Mouse (Mus musculus) monocyte, adult 2 months (primary cell): ENCODE measurements around the gene Mtch2.
A peak's percentile ranks its signal among the peaks of the same experiment; 100 is the strongest.
"Not testable (repeated sequence)": the region's sequence is repeated elsewhere in the genome, so short reads cannot be mapped to it uniquely, and the experiment has no call there.

ENCODE experiments used
- DNase-seq, 2 experiments: peaks; one replicate each; pipeline ENCODE4 v3.0.0; 2022; ENCODE audit warnings: low spot score in 2 of 2, low read depth in 1 of 2

Gene Mtch2

DNA sequence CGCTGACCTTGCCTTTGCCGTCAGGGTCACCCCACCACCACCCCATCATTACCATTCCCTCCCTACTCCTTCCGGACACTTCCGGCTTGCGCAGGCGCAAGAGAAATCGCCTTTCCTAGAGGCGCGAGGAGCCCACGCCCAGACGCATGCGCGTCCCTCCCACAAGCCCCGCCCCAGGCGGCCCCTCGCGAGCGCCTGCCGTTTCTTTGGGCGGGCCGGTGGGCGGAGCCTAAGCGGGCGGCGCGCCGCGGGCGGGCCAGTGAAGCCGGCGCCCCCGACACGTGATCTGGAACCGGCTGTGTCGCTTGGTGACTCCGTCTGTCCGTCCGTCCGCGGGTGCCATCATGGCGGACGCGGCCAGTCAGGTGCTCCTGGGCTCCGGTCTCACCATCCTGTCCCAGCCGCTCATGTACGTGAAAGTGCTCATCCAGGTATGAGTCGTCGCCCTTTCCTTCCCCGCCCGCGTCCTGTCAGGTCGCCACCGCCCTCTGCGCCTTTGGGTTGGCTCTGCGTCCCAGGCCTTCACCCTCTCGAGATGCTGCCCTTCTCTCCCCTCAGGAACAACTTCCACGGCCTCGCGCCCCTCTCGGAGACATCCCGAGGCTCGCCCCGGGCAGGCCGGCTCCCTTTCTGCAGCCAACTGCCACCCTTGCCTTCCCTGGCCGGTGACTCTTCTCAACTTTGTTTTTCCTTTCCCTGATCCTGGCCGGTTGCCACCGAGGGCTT is at the start of gene Mtch2:
TSS of gene Mtch2 (plus strand) at position 201 of the 726 bp plus-strand sequence.
- peak; percentile 94 to 98 for DNase-seq

DNA sequence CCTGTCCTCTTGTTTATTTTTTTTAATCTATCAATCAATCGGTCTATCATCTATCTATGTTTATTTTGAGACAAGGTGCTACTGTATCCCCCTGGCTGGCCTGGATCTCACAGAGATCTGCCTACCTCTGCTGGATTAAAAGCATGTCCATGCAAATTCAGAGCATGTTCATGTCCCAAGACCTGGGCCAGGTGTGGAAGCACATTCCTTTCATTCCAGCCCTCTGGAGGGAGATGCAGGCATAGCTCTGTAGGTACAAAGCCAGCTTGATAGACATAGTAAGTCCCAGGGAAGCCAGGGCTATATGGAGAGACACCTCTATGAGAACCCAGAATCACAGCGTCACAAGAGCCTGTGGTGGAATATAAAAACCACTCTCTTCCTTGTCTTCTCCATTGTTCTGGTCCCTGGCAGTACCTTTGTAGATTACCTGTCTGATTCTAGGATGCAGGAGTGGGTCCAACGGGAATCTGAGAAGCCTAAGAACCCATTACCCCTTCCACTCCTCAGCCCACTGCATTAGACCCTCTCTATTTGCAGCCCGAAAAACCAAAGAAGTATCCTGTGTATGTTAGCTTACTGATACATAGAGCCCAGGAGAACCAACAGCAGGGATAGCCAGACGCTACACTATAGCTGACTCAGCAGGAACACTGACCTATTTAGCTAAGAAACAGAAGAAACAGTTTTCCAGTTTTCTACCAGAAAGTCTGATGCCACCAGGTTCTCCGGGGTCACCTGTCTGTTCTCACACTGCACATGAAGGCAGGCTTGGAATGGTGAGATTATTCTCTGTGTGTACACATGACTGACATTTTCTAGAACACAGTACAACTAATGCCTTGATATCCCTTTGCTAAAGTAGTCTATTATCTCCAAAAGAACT is 38.5 kb upstream of the Mtch2 start:
- DNase-seq, result no peak

DNA sequence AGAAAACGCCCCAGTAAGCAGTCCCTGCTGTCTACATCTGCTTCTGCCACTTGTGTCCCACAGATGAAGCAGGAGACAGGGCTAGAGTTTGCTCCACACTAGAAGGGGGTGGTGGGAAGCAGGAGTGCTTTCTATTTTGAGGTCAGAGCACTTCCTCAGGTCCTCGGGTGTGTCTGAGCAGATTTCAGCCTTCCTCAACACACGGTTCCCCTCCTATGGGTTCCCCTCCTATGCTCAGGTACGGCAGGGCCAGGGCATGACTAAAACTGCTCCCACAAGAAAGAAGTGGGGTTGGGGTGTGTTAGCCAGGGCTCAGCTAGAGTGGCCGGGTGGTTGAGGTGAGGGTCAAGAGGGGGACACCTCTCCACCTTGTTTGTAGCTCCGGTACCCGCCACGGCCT is 36.2 kb upstream of the Mtch2 start:
- DNase-seq, result no peak

DNA sequence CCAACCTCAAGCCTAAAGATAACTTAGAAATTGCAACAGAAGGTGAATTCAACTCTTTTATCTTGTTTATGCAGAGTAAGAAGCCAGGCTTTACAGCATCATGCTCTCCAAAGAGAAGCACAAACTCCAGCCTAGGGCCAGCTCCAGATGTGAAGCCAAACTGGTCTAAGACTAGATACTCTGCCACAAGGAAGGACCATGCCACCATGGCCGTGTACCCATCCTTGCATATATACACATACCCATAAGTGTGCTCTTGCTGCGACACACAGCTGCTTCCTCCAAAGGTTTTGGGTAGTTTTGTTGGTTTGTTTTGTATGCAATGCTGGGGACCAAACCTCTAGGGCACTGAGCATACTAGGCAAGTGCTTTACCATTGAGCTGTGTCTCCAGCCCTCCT is 31.7 kb upstream of the Mtch2 start:
- DNase-seq, result no peak

DNA sequence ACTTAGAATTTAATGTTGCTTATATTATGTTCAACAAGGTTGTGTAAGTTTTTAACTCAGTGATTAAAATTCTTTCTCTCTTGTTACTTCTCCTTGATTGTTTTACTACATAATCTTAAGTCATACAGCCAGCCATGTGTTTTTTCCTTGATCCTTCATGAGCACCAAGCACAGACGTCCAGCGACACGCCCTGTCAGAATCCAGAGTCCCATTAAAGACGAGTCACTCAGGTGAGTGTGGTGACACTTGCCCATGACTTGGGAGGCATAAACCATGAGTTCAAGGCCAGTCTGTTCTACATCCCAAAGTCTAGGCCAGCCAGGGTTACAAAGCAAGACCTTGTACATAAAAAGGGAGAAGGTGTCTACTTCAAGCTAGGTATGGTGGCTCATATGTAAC is 30.8 kb upstream of the Mtch2 start:
- DNase-seq, result no peak

DNA sequence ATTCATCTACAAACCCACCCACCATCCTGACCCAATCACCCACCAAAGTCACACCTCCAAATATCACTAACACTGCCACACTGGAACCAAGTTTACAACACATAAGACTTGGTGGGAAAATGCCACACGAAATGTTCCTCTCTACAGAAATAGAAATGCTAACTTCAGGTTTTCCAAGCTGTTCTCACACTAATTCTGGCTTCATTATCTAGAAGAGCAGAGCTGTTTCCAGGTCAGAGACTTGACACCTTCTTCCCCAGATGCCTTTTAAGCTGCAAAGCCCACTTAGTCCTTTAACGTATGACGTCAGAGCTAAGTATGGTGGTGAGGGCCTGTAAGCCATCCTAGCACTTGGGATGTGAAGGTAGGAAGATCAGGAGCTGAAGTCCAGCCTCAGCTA is 28.2 kb upstream of the Mtch2 start:
- no peak for DNase-seq

DNA sequence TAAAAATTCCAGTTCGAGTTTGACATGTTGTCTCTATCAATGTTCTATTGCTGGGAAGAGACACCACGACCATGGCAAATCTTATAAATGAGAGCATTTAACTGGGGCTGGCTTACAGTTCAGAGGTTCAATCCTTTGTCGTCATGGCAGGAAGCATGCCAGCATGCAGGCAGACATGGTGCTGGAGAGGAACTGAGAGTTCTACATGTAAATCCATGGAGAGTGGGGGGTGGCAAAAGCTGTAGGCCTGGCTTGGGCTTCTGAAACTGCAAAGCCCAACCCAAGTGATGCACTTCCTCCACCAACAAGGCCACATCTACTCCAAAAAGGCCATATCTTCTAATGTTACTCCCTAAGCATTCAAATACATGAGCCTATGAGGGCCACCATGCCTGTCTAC is 26.1 kb upstream of the Mtch2 start:
- no peak for DNase-seq

DNA sequence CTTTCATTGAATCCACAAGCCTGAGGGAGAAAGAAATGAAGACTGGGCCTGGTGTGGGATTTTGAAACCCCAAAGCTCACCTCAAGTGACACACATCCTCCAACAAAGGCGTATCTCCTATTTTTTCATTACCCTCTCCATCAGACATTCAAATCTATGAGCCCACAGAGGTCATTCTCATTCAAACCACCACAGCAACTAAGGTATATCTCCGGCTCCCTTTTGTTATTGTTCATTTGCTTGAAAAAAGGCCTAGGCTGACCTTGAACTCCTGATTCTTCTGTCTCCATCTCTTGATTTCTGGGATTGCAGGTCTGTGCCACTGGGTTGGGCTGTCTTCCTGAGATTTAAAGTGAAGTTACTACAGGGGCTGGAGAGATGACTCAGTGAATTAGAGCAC is 24.0 kb upstream of the Mtch2 start:
- DNase-seq, result no peak

DNA sequence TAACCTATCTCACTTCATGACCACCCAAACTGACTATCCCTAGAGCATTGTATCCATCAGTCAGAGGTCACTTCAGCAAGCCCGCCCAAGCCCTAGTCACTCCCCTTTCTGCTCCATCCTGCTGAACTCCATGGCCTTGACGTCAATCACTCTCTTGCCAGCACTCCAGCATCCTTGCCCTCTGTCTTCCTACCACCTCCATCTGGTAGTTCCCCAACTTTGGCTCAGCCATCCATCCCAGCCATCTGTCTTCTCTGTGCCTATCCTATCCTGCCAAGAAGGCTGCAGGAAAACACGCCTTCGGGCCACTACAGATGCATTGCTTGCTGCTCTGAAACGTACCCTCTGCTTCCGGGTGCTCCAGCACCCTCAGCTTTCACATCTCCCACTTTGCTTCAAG is 23.2 kb upstream of the Mtch2 start:
- no peak for DNase-seq

DNA sequence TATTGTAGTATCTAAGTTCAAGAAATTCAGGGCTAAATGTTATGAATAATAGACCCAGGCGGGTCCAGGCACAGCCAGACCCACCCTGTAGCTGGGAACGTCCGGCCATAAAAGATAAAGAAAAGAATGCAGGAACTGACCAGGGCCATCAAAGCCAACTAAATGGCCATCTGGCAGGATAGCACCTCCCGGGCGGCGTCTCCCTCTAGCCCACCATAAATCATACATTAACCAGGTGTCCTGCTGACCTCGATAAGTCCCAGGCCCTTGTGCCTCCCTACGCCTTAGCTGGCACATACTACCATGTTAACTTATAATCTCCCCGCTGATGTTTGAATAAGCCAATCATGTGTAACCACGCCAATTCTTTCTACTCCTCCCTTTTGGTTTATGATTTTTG is 22.4 kb upstream of the Mtch2 start:
- DNase-seq, result not testable (repeated sequence)

DNA sequence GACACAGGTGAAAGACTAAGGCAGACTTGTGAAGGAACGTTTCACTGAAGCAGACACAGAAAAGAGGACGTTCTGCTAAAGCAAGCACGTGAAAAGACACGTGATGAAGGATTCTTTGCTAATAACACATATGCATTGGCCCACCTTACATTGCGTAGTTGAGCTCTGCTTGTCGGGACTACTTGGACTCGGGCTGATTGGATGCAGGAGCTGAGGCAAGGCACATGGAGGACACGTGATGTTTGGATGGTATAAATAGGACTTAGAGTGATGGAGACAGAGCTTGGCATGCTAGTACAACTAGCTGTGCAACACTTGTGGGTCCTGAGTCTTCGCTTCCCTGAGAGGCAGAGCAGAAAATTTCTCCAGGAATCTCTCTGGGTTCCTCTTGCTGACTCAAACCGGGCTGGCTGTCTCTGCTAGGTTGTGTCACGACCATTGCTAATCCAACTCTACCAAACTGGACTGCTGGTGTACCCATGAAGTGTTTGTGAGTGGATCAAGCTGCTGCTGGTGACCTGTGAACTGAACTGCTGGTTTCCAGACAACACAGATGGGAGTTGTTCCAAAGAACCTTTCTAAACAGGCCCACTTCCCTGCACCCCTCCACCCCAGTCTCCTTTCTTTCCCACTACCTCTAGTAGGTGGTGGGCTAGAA is 21.3 kb upstream of the Mtch2 start:
- DNase-seq, result no peak

DNA sequence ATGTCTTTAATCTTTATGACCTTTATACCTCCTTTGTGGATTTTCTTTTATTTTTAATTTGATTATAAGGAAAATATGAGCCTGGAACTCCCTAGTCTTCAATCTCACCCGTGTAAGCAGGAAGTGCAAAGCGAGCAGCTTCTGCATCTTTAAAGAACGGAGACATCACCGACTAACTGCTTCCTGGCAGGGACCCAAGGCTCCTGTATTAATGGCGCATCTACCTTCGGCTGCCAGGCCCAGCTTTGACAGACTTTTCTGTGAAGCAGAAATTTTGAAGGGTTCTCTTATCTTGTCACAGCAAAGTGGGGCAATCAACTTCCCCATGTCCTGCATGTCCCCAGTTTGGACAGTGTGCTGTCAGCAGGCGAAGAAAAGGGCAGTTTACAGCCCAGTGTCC is 18.2 kb upstream of the Mtch2 start:
- no peak for DNase-seq

DNA sequence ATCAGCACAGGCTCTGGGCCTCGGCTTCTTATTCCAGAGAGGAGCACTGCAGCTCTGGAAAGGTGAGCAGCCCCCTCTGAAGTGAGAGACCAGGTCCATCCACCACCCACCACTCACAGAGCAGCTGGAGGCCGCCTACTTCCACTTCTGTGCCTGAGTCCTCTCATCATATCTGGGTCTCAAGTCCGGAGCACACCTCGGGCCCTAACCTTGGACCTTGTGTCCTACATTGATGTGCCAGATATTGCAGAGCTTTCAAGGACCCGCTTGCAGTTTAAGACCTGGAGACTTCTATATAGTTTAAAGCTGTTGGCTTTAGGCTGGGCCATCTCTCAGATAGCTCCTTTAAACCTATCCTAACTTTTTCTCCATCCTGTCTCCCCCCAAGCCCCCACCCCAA is 13.5 kb upstream of the Mtch2 start:
- DNase-seq, result no peak

DNA sequence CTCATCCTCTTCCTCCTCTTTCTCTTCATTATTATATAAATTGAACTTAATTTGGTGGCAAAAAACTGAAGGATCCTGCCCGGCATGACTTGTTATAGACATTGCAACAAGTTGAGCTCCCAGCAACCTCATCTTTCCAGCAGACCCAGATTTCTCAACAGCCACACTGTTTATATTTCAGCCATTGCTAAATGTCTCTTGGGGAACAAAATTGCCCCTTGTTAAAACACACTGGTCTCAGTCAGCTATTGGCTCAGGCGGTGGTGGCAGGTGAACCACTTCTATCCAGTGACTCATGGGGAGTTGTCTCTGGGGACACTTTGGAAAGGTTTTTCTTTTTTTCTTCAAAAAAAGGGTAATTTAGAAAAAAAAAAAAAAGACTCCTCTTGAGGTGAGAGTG is 8.3 kb upstream of the Mtch2 start:
- no peak for DNase-seq

DNA sequence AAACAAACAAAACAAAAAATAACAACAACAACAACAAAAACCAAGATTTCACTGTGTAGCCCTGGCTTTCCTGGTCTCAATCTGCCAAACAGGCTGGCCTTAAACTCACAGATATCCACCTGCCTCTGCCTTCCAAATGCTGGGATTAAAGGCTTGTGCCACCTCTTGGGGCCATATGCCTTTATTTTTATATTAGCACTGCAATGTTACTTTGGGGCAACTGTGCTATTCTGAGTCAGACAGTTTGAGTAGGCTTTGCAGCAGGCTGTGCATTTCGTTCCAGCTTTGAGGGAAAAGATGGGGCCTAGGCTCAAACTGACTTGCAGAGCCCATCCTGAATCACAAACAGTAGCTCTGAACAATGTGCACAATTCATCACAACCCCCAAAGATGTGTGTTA is 3.3 kb upstream of the Mtch2 start:
- DNase-seq, result no peak

DNA sequence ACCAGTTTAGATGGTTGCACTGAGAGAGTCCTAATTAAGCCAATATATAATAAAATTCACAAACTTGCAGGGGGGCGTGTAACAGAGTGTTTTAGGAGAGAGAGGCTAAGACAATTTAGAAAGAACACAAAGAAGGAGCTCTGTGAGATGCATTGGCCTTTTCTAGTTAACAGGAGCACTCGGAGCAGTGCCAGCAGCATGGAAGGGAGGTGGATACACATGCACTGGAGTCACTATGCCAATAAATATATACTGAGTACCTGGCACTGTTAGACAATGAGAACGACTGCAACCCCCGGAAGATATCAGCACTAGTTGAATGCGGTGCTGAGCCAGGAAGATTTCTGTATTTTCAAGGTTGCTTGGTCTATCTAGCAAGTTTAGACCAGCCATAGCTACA is 2.7 kb upstream of the Mtch2 start:
- DNase-seq, result no peak

DNA sequence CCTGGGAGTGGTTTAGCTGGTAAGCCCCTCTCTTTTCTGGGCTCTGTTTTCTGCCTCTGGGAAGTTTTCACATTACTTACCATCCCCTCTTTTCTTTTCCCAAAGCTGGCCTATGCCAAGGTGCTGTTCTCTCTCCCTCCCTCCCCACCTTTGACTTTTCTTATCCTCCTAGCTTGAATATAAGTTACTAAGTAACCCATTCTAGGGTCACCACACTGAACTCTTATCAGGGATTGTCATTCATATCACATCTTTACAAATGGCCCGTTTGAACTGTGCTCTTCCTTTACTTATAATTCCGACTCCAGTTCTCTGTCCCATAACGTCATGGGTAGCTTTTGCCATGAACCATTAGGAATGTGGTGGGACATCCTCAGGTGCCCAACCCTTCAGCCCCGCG is 1.7 kb upstream of the Mtch2 start:
- DNase-seq, result no peak

DNA sequence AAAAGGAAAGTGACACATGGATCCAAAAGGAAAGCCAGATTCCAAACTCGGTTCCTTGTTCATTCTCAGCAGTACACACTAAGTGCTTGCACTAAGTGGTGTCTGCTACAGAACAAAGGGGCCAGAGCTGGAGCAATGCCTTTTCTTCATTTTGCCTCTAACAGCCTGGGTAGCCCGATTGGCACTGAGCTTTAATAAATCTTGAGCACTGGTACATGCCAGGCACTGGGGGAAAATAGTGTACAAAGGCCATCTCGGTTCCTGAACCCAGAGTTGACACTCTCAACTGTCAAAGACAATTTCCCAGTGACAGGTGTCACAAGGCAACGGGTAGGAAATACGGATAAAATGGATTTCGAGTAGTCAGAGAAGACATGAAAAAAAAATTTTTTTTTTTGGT is 784 bp upstream of the Mtch2 start:
- no peak for DNase-seq

DNA sequence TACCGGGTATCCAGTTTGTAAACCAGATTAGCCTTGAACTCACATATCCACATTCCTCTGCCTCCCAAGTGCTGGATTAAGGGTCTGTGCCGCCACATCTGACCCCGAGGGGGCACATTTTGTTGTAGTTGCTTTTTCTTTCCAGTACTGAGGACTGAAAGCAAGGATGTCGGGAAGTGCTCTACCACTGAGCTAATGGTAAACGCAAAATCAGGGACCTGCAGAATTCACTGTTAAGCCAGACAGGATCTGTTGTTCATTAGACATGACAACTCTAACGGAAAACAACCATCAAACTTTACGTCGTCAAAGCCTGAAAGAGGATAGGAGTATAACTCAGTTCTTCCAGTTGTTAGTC is 379 bp upstream of the Mtch2 start:
- no peak for DNase-seq

DNA sequence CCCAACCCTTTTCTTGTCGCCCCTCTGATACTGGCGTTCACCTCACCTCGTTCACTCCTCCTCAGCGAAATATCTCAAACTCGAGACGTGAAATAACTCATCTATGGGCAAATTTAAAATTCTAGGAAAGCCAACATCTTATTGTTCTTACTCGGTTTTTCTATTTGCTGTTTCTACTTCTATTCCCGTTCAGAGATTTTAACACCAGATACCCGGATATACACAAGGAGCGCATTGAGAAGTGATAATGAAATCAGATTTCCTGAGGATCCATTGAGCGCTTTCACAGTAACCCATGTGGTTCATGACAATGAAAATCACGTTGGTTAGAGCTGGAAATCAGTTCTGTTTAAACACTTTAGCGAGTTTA is 711 bp downstream of the Mtch2 start:
- DNase-seq, result no peak

DNA sequence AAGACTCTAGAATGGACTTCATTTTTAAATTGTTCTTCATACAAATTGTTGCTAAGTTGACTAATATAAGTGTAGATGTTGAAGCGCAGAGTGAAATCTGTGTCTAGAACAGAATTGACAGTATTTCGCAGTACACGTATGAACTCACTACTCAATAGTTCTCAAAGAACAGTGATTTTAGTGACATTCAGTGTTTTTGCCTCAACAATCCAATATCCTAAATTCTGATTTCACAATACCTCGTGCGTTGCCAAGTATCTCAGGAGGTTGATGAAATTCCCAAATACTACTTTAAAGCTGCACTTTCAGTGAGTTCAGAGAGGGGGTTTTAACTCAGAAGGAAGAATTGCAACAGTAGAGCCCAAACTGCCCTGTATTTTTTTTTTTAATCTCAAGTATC is 1.4 kb downstream of the Mtch2 start:
- no peak for DNase-seq

DNA sequence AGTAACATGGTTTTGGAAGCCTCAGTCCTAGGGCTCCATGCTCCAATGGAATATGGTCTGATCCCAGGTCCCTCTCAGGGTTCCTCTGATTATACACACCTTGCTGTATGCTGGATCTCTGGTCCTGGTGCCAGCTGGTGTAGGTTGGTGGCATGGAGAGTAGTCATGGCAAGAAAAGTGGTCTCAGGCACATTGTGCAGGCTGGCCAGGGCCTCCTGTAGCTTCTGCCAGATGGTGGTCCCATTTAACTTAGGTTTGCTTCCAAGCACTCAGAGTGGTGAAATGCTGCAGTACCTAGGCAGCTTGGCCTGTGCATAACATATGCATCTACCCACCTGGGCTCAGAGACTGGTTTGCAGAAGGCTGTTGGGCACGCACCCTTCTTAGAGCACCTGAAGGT is 3.4 kb downstream of the Mtch2 start:
- no peak for DNase-seq
